Mouse (Mus musculus) thymus, postnatal 10 days (tissue): ENCODE data around the gene Tnrc6b.

ENCODE experiments used
- DNase-seq, 2 experiments: peaks; one replicate each; pipeline ENCODE4 v3.0.0; 2021; ENCODE audit warnings: low spot score in 2 of 2

The Tnrc6b gene

DNA sequence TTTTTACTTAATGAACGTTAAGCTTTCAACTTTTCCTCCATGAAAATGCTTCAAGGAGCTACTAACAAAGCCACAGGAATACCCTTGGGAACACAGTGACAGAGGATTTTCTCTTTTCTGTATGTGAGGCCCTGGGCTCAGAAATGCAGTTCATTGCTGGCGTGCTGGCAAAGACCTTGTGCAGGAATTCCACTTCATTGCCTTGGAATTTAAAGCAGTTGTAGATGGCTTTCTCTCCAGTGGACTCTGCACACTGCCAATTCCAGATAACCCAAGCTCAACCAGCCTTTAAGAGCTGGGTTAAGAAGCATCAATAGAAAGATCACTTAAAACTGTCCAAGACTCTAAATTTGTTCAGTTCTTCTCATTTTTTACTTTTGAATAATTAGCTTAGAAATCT is 204.7 kb downstream of the Tnrc6b start:
- DNase-seq = no peak

DNA sequence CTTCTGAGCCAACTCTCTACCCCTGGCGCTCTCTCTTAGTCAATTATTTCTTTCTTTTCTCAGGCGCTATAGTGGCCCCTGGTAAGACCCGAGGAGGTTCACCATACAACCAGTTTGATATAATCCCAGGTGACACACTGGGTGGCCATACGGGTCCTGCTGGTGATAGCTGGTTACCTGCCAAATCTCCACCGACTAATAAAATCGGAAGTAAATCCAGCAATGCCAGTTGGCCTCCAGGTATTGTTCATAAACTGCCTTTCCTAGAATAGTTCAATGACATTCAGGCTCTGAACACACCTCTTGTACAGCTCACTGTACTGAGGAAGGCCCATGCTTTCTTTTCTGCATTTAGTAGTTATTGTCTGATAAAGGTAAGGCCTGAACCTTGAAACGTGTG is 205.5 kb downstream of the Tnrc6b start:
- DNase-seq = no peak

DNA sequence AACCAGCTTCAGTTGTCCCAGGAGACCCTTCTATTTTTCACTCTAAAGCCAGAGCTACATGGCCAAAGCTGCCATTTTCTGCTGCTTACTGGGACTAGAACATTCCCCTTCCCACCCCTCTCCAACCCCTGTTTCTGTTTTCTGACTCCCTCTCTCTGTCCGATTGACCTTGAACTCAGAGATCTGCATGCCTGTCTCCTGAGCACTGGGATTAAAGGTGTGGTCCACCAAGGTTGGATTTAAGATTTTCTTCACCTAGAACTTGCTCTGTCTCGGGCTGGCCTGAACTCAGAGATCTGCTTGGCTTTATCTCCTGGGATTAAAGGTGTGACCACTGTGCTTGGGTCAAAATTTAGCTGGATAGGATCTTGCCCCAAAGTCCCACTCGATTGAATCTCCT is 209.2 kb downstream of the Tnrc6b start:
- DNase-seq = no peak

DNA sequence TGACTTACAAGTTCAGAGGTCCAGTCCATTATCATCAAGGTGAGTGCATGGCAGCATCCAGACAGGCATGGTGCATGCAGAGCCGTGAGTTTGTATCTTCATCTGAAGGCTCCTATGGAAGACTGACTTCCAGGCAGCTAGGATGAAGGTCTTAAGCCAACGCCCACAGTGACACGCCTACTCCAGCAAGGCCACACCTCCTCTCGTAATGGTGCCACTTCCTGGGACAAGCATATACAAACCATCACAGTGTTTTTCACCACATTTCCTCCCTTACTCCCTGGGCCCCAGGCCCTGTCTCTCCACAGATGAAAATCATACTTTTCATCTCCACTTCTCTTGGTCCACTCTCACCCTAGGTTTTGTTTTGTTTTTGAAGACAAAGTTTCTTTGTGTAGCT is 210.7 kb downstream of the Tnrc6b start:
- DNase-seq = no peak

DNA sequence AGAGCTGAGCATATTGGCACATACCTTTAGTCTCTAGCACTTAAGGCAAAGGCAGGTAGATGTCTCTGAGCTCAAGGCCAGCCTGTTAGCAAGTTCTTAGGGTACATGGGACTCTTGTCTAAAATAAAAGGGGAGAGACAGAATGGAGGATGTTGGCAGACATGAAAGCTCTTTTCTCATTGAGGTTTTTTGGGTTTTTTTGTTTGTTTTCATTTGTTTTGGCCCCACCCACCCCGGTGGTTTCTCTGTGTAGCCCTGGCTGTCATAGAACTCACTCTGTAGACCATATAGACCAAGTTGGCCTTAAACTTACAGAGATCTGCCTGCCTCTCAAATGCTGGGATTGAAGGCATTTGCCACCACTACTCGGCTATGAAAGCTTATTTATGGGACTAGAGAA is 213.1 kb downstream of the Tnrc6b start:
- DNase-seq = no peak

DNA sequence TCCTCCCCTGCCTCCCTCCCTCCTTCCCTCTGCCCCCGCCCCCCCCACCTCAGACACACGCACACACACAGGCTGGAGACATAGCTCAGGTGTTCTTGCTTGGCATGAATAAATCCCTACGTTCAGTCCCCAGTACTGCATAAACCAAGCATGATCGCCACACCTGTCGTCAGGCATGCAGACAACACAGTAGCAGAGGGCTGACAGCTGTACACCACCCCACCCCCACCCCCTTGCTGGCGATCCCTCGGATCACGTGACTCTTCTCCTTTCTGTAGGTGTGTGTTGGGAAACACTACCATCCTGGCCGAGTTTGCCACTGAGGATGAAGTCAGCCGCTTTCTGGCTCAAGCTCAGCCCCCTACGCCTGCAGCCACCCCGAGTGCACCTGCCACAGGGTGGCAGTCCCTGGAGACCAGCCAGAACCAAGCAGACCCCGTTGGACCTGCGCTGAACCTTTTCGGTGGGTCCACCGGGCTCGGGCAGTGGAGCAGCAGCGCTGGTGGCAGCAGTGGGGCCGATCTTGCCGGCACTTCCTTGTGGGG is 217.8 kb downstream of the Tnrc6b start:
- no peak for DNase-seq

DNA sequence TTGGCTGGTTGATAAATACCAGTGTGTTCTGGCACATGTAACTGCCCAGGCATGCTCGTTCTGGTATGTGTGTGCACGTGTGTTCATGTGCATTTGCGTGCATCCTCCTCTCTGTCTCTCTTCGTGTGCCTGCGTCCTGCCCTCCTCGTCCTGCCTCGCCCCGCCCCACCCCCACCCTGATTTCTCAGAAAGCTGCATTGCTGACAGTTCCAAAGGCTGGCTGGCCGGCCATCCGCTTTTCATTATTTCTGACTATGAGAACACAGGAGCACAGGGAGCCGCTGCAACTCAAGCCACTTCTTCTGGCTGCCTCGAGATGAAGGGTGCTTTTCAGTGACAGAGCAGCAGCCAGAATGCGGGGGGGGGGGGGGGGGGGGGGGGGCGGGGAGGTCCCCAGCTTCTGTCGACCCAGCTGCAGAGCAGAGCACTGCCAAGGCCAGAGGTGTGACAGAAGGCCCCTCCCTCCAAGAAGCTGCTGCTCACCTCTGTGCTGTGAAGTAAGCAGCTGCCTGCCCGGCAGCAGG is 219.0 kb downstream of the Tnrc6b start:
- DNase-seq = peak; percentile 54 to 69

DNA sequence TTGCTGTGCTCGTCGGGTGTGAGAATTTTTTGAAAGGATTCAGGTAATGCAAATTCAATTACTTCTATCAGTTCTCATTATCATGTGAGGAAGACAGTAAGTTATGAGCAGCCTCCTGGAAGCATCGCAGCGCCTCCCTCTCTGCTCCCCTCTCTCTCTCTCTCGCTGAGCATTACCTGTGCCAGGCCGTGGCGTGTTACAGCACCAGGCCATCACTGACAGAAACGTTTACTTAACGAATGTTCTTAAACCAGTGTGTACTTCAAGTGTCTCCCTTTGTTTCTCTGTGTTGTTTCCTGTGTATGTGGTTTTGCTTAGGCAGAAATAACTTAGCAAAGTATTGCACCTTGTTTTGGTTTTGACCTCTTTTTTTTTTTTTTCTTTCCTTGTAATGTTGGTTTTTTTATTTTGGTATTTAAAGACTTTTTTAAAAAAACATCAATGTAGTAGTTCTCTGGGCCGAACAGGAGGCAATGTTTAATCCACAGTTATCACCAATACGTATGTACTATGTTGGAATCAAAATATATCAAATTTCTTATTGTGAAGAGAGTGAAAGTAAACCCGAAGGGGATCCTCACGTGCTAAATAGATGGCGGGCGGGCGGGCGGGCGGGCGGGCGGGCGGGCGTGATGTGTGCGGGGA is 219.7 kb downstream of the Tnrc6b start:
- DNase-seq = peak in 1 of 2 experiments; percentile 40

DNA sequence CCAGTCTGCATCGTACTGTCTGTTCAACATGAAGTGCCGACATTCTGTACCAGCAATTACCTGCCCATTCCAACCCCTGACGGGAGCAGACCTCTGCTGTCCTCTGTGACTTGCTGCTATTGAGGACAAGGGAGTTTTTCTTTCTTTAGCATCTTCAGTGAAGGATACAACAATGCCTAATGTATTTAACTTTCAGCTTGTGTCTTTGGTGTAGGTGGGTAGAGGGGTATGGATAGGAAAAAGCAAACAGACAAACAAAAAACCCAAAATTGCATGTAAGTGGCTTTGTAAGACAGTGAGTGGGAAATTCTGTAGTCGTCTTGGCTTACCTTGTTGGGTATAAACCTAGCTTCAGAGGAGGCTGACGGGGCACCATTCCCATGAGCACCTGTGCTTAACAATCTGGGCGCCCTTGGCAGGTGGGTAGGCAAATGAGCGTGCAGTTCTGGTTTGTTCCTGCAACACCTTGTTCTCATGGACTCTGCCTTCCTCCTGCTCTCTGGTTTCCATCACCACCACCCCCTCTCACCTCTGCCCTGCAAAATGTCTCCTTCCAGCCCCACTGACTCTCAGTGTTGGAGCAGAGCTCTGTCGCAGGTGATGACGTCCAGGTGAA is 220.3 kb downstream of the Tnrc6b start:
- peak in 1 of 2 experiments; percentile 23 for DNase-seq

DNA sequence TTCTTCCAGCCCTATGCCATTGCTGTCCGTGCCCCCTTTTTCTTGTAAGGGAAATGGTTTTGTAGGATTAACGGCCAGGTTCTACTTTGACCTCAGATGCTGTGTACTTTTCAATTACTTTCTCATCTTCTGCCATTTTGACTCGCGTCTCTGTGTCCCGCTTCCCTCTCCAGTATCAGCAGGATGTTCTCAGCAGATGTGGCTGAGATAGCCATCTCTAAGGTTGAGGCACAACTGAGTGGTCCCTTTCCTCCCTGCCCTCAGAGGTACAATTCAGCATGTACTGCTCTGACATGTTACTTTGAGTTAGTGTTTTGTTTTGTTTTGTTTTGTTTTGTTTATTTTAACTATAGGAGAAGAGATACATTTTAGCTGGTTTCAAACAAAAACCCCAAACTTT is 223.7 kb downstream of the Tnrc6b start:
- DNase-seq = peak in 1 of 2 experiments; percentile 31

DNA sequence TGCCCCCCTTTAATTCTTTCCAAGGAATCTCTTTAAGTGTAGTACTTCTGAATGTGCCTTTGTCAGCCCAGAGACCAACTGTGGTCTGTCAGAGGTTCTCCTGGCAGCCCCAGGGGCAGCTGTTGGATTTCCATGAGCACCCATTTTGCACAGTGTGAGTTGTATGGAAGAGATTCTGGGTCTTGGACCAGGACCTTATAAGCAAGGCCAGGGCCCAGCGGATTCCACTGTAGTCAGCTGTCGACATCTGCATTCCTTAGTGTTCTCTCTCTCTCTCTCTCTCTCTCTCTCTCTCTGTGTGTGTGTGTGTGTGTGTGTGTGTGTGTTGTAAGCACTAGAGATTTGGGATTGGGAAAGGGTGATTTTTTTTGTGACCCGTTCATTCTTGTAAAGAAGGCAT is 225.6 kb downstream of the Tnrc6b start:
- no peak for DNase-seq

DNA sequence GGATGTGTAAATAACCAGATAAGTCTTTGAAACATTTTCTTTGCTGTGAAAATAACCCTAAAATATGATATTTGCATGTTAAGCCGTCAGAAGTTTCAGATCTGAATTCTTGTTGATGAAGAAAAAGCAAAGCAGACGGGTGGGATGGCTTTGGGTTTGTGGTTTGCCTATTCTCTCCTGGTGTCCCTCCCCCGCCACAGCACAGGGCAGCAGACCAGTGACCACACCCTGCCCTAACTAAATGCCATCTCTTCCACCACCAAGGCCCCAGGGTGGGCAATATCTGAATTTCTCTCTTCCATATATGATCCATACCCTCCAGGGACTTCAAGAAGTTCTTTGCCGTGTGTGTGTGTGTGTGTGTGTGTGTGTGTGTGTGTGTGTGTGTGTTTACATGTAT is 227.5 kb downstream of the Tnrc6b start:
- DNase-seq = no peak

DNA sequence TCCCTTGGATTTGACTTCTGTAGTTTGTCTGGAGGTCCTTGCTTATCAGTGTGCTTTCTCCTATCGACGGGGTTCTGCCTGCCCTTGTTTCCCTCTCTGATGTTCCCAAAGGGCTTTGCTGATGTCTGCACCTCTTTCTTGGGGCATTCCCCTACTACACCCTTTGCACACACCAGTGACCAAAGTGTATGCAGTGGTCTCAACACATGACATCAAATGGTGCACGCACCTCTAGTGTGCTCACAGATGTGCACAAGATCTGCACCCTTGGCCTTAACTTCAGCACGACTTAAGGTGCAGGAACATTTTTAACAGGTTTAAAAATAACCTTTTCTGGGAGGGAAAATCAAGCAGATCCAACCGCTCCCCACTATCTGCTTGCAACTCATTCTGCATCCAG is 228.3 kb downstream of the Tnrc6b start:
- no peak for DNase-seq

DNA sequence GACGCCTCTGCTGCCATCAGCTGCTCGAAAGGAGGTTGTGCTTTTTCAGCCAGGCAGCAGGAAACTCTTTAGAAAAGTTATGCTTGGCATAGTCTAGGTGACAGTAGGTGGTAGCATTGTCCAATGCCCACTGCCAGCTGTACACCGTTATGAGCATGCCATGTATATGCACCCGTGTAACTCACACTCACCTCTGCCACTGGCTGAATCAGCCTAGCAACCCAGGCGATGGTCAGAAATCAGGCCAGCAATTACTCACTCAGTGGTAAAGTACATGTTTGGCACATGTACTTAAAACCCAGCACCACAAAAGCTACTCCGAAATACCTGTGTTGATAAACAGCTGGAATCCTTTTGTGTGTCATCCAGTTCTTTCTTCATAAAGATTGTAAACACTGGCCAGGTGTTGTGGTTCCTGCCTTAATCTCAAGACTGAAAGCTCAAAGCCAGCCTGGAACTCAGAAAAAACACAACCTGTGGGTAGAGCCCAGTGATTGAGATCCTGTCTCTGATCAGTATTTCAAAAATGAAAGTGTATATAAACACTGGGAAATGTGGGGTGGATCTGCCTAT is 230.4 kb downstream of the Tnrc6b start:
- DNase-seq = no peak

DNA sequence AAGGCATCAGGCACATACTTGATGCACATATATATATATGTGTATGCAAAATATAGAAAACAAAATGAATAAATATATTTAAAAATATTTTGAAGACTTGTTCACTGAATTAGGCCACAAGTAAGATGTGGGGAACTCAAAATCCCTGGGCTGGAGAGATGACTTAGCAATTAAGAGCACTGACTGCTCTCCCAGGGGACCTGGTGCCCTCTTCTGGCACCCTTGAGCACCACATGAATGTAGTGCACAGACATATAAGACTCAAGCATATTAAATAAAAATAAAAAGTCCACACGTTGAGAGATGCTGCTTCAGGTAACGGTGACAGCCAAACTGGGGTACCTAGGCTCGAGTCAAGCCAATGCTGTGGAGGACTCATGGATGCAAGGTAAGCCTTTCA is 234.7 kb downstream of the Tnrc6b start:
- DNase-seq = peak; percentile 57 to 68

DNA sequence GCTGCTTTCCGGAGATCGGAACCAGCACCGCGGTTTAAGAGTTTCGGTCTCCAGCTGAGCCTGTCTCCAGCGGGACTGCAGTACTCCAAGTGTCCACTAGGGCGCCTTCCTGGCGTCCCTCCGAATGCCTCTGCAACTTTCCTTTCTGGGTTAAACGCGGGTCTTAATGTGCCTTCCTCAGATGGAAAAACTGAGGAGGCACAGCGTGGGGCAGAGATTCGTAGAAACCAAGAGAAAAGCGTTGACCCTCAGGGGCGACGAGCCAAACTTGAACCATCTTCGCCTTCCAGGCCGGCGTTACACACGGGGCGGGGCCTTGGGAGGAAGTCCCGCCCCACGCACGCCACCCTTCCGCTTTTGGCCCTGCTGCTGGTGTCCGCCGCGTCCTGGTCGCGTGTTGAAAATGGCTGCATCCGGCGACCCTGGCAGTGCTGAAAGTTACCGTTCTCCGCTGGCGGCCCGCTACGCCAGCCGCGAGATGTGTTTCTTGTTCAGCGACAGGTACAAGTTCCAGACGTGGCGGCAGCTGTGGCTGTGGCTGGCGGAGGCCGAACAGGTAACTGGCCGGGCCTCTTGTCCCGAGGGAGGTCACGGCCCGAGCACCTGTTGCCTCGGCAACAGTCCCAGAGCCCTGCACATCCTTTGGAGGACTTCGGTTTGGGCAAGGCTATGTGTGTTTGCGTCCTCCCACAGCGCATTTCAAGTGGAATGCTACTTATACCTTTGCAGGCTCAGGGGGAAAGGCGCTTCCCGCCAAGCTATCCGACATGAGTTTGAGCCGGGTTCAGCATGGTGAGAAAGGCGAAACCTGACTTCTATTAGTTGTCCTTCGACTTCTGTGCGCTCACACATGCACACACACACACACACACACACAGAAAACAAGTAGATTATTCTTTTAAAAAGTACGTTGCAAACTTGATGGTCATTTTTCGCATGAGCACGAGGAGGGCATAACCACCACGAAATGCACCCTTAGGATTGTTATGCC is 237.3 kb downstream of the Tnrc6b start, which contains the start of gene Adsl:
Adsl (plus strand) TSS at position 346 of the 991 bp plus-strand sequence.
- peak; percentile 68 to 86 for DNase-seq

DNA sequence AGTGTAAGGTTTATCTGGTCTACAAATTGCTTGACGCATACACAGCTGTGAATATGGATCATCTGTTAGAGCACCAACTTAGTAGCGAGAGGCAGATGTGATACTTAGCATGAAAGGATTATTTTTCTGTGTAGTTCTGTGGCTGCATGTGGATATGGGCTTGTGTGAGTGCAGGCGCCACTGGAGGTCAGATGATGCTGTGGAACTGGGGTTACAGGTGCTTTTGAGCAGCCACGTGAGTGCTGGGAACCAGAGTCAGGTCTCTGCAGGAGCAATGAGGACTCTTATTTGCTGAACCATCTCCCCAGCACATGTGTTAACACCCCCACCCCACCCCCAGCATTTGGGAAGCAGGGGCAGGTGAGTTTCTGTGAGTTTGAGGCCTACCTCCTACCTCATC is 238.3 kb downstream of the Tnrc6b start:
- no peak for DNase-seq

DNA sequence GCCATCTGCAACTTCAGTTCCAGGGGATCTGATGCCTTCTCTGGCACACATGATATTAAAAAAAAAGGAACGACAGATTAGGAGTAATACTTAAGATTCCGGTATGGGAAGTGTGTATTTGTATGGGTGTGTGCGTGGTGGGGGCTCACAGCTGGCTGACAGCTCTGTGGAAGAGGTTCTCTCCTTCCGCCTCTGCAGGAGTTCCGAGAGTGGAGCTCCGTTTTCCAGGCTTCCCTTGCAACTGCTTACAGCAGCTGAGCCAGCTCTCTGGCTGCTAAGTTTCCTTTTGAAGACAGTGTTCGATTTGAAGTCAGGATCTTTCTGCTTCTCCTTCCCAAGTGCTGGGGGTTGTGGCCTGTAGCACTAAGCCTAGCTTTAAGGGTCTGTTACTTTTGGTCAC is 238.9 kb downstream of the Tnrc6b start:
- DNase-seq = no peak

DNA sequence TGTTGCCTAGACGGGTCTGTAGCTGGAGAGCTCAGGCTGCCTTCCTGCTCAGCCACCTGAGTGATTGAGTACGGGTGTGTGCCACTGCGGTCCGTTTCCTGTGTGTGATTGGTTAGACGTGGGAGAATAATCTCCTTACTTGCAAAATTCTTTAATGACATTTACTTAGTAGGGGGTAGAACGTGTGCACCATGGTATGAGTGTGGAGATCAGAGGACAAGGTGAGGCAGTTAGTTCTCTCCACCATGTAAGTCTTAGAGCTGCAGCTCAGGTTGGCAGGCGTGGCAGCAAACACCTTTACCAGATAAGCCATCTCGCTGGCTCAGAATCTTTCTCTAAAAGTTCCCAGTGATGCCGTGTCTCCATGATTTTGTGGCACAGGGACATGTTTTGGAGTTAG is 242.9 kb downstream of the Tnrc6b start:
- no peak for DNase-seq

DNA sequence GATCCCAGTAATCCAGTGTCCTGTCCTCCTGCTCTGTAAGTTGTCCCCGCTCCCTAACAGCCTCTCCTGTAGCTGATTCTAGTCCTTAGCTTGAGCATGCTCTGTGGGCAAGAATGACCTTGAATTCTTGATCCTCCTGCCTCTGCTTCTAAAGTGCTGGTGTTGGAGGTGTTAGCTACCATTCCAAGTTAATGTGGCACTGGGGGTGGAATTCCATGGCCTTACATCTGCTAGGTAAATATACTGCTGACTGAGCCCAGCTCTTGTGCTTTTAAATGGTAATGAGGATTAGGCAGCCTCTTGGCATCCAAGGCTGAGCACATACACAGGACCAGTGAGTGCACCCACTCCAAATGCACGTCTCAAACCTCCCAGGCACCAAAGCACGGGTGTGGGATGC is 243.7 kb downstream of the Tnrc6b start:
- DNase-seq = no peak

DNA sequence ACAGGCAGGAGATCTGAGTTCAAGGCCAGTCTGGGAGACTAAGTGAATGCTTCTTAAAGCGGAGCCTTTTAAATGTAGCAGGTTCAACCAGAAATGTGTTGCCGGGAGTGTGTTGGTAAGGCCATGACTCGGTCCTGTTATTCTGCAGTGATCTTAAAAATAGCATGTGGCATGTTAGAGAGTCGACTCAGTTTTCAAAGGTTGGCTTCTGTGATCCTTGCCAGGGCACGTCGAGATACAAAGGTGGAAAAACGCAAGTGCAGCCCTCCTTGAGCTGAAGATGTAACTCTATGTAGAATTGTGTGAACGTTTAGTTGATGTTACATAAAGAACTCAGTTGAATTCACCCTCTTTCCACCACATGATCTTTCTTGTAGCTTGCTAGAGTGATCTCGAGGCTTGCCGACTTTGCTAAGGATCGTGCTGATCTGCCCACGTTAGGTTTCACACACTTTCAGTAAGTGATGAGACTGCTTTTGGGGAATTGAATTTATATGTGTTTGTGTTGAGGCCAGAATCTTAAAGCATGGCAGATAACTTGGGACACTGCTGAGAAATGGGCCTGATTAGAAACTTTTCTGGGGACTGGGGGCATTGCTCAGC is 244.8 kb downstream of the Tnrc6b start:
- DNase-seq = no peak
